Mouse (Mus musculus) thymus, adult 18-20 months (tissue): Measurements from ENCODE around the gene St6galnac1.
"Not testable (repeated sequence)": the region's sequence is repeated elsewhere in the genome, so short reads cannot be mapped to it uniquely, and the experiment has no call there.

Experiments used
- DNase-seq, 2 experiments: peaks; one replicate each; pipeline ENCODE4 v3.0.0; 2022; ENCODE audit warnings: mixed read lengths in 2 of 2

St6galnac1 gene

GRCm38 (mm10) chr11:116775407-116775806 is at the start of gene St6galnac1:
Gene St6galnac1, minus strand, starts transcription at chr11:116775507.
- no peak for DNase-seq

GRCm38 (mm10) chr11:116823885-116824284 is 48.6 kb upstream of the St6galnac1 start:
- DNase-seq, result not testable (repeated sequence)

GRCm38 (mm10) chr11:116823255-116823654 is 47.9 kb upstream of the St6galnac1 start:
- no peak for DNase-seq

GRCm38 (mm10) chr11:116822626-116823025 is 47.3 kb upstream of the St6galnac1 start:
- no peak for DNase-seq

DNA sequence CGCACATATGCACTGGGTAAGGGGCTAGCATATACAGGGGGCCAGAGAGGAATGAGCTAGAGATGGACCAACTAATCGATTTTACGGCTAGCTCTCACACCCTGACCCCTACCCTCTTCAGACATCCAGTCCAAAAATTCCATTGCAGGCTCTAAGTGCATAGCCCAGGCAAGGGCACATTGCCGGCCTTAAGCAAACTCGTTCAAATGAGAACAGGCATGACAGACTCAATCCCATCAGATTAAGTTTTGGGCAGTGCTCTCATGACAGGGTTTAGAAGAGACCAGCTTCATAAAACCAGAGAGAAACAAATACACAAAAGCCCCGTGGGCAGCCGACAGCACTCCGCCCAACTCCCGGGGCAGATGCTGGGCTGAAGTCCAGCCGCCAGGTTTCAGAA is 46.9 kb upstream of the St6galnac1 start:
- no peak for DNase-seq

- DNase-seq, result no peak
These were observed 46.0 kb upstream of the St6galnac1 start for GRCm38 (mm10) chr11:116821057-116821940.

- DNase-seq, result no peak
These were observed 44.8 kb upstream of the St6galnac1 start for GRCm38 (mm10) chr11:116819932-116820593.

- no peak for DNase-seq
These were observed 43.4 kb upstream of the St6galnac1 start for GRCm38 (mm10) chr11:116818722-116819121.

DNA sequence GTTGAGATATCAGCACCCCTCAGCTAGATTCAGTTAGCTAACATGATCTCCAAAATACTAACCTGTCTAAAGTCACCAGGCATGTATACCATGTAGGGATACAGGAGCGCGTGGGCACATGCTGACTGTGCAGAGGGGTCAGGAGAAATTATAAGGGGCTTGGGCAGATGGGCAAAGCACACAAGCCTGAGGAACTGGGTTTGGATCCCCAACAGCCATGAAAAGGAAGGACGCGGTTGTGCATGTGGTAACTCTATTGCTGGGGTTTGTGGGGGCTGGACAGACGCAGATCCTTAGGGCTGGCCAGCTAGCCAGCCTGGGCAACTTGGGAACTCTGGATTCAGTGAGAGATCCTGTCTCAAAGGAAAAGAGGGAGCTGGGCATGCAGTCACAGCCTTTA is 42.3 kb upstream of the St6galnac1 start:
- DNase-seq, result no peak

GRCm38 (mm10) chr11:116816769-116817168 is 41.5 kb upstream of the St6galnac1 start:
- no peak for DNase-seq

DNA sequence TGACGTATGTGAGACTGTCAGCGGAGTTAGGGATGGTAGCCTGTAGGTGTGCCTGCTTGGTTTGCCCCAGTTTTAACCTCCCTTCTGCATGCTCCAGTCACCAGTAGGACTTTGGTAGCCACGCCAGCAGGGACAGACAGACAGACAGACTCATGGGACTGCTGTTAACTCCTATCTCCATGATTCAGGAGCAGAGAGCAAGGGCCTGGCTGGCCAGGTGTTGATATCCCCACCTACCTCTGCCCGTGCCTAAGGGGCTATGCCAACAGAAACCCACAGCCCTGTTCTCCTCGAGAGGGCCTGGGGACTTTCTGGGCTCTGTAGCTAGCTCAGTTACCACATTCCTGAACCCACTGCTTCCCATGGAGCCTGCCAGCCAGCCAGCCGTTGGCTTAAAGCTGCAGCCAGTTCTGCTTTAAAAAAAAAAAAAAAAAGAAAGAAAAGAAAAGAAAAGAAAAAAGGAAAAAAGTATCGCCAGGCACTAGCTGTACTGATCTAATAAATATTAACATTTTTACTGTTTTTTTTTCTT is 39.6 kb upstream of the St6galnac1 start:
- no peak for DNase-seq

GRCm38 (mm10) chr11:116814076-116814883 is 39.0 kb upstream of the St6galnac1 start:
- DNase-seq, result no peak

DNA sequence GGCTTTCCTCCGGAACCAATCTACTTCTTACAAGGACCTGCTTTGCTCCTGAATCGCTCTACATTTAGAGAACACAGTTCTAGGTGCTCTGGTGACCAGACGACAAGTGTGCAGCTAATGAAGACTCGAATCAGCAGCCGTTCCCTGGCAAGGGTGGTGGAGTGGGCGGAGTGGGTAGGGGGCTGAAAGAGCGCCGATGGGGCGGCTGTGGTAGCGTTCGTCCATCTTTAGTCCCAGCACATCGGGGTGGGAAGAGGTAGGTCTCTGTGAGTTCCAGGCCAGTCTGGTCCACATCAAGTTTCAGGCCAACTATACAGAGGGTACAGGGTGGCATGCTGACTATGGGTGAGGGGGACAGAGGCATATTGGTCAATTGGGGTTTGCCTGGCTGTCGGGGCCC is 38.3 kb upstream of the St6galnac1 start:
- no peak for DNase-seq

DNA sequence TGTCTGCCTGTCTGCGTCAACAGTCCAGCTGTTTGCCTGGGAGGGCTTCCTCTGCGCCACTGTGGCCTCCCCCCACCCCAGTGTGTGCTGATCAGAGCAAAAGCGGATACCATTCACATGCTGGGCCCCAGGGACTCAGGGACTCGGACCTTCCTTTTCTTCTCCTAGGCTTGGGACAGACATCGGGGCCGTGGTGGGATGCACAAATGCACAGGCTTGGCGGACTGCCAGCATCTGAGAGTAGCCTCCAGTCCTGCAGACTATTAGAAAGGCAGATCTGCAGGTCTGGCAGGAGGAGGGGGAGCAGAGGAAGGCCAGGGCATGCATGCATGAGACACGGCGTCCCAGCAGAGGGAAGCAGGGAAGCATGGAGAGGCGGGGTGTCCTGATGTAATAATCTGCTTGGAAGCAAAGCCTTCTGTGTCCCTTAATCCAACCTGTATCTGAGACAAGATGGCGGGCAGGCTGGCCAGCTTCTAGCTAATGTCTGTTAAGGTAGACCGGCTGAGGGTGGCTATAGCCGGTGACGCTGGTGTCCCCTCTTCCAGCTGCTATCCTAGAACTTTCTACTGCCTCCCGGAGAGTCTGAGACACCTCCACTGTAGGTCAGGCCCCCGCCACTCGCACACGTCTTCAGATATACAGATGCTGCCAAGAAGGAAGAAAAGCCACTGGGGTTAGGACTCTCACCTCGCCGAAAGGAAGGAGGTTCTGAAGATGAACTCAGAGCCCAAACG is 37.7 kb upstream of the St6galnac1 start:
- no peak for DNase-seq

GRCm38 (mm10) chr11:116810983-116811901 is 35.9 kb upstream of the St6galnac1 start:
- DNase-seq, result peak in 1 of 2 experiments; percentile 36

DNA sequence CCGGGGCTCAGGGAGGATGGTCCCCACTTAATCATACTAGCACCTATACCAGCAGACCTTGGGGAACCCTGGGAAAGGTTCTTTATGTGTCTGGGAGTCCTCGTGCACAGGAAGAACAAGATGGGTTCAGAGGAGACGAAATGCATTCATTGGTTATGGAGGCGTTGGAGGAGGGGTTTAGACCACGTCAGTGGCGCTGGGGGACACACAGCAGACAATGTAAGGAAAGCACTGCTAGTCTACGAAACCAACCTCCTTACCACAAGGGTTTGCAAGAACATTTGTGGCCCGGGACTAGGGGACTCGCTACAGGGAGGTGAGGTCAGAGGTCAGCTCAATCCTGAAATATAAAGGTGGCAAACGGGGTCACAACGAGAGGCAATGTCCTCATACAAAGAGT is 35.2 kb upstream of the St6galnac1 start:
- DNase-seq, result no peak

DNA sequence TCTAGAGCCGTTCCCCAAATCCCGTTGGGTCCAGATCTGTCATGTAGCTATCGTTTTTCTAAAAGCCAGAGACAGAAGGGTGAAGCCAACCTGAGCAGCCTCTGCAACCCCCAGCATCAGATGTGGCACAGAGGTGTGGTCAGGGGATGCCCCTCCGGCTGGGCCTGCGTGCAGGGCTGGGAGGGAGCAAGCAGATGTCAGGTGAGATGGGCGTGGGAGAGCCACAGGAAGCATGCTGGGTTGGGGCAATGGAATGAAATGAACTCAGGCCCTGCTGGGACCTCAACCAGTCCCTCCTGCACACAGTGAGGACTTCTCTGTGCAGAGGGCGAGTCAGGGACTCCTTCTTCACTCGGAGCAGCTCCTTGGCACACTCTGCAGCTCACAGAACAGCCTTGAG is 34.2 kb upstream of the St6galnac1 start:
- no peak for DNase-seq

DNA sequence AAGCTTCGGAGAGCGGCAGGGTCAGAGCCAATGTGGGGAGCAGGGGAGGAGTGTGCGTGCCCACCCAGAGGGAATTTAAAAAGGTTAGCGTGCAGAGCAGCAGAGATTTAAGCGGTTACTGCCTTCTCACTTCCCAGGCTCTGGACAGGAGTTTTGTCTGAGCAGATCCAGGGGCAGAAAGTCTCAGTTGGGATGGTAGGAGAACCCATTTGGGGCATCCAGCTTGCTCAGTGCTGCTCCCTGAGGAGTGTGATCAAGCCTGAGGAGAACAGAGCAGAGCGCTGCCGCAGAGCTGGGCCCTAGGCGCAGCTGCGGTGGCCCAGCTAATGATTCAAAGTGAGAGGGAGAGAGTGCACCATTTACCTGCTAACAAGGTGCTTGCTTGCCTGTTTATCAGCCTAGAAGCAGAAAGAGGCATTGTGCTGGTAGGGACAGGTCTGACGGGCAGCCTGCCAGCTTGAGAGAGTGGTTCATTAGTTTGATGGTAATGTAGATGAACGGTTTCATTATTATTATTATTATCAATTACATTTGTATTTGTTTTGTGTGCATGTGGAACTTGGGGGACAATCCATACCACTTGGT is 33.6 kb upstream of the St6galnac1 start:
- DNase-seq, result no peak

- peak; percentile 42 to 65 for DNase-seq
These were observed 32.8 kb upstream of the St6galnac1 start for GRCm38 (mm10) chr11:116807938-116808606.

GRCm38 (mm10) chr11:116807526-116807925 is 32.2 kb upstream of the St6galnac1 start:
- DNase-seq, result no peak
